Mouse (Mus musculus) layer of hippocampus, adult 2 months (tissue): ENCODE results near the gene Adcy7. TPM values are rescaled to one million over a fixed set of nuclear protein-coding genes. Genes with fewer than 3 reads are reported as not detected.

Experiments used
- DNase-seq, 2 experiments: peaks; one replicate each; pipeline ENCODE4 v3.0.0; 2022; ENCODE audit warnings: low spot score in 2 of 2
- H3K27ac ChIP-seq: fragments of 200-600 bp; 2 replicates; pipeline ENCODE4 v1.8.1; 2022
- H3K4me3 ChIP-seq: fragments of 200-600 bp; 2 replicates; pipeline ENCODE4 v1.8.1; 2022; ENCODE audit warnings: mild to moderate bottlenecking
- CTCF ChIP-seq: fragments of 200-600 bp; conservative IDR thresholded peaks from 2 replicates; pipeline ENCODE4 v1.8.1; 2022; ENCODE audit warnings: antibody characterized with exemption, mild to moderate bottlenecking, moderate library complexity
- total RNA-seq, 2 experiments: library from RNA; stranded (reverse); gene quantifications; 2 replicates each; pipeline ENCODE4 v1.2.3; 2021

Gene Adcy7
- total RNA-seq, 2 experiments from 2014 or later: 2.1 to 2.6 TPM

GRCm38 (mm10) chr8:88283243-88284115 is 11.3 kb downstream of the Adcy7 start:
- Histone ChIP-seq H3K4me3 (no peak overlapping the region), H3K27ac (no peak overlapping the region)
- no peak for TF ChIP-seq CTCF
- no peak for DNase-seq

DNA sequence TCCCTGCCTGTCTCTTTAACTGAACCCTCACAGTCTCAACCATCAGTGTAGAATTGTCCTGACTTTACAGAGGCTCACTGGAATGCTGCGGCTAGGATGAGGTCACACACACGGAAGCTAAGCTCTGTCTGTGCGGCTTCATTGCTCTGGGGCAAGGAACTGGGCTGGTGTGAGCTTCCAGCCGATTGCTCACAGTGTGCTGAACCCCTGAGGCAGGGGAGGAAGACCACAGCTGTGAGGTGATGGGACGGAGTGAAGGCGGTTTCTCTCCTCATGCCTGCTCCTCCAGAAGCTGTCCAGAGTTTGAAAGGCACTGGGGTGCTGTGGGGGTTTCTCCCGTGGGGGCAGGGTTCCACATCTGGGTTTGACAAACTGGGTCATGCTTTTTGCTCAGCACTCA is 12.5 kb downstream of the Adcy7 start:
- Histone ChIP-seq H3K4me3 (no peak overlapping the region), H3K27ac (no peak overlapping the region)
- no peak for TF ChIP-seq CTCF
- no peak for DNase-seq

- TF ChIP-seq CTCF: peak; percentile 37
- no peak overlapping the region for H3K27ac ChIP-seq
- no peak for DNase-seq
- H3K4me3 ChIP-seq: no peak overlapping the region
These were observed 13.5 kb downstream of the Adcy7 start for GRCm38 (mm10) chr8:88285469-88286356.

DNA sequence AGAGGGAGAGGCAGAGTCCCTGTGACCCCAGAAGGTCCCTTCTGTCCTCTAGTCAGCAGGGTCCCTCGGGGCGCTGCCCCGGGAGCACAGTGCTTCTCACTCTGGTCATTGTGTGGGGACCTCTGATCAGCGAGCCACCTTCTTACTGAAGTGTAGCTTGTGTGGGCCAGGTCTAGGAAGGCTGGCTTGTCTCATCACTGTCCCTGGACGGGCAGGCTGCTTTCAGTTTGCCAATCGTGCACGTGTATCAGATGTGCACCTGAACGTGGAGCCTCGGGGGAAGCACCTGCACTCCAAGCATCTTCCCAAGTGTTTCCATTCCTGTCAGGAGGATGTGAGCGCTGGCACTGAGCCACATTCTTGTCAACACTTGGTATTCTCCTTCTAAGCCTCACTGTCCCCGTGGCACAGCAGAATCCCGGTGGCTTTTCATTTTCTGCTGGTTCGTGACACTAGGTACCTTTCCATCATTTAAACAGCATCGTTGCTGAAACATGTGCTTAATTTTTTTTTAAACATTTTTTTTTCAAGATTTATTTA is 14.3 kb downstream of the Adcy7 start:
- no peak for TF ChIP-seq CTCF
- DNase-seq: no peak

DNA sequence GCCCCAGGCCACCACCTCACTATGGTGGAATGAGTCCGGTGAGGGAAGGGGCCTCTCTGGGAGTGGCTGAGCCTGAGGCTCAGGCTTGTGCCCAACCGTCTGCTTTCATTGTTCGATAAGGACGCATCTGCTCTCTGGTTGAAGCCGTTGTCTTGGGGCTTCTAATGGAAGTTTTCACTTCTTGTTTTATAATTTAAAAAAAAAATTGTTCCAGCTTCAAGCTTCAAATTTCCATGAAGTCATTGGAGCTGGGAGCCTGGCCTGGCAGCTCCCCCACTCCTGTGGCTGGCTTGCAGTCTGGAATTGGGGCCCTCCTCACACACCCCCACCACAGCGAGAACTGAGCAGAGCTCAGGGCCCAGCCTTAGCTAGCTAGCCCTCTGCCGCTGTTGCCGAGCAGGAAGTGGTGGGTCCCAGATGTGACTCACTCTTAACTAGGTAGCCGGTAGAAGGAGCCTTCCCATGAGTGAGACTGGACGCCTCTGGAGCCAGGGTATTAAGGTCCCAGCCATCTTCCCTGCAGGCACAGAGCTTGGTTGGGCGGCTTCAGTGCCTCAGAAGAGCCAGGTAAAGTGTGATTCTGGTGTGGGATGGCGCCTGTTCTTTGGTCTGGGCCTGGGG is 16.5 kb downstream of the Adcy7 start:
- H3K4me3 ChIP-seq: no peak overlapping the region
- TF ChIP-seq CTCF: no peak

More for the DNA sequence above, 14.3 kb downstream of the Adcy7 start:
- no peak overlapping the region for H3K27ac ChIP-seq
- no peak overlapping the region for H3K4me3 ChIP-seq

GRCm38 (mm10) chr8:88289901-88290300 is 17.7 kb downstream of the Adcy7 start:
- no peak overlapping the region for H3K27ac ChIP-seq
- TF ChIP-seq CTCF: no peak

More for the DNA sequence above, 16.5 kb downstream of the Adcy7 start:
- no peak overlapping the region for H3K27ac ChIP-seq
- DNase-seq: no peak

GRCm38 (mm10) chr8:88290326-88291304 is 18.4 kb downstream of the Adcy7 start:
- no peak for DNase-seq
- H3K4me3 ChIP-seq: no peak overlapping the region
- H3K27ac ChIP-seq: no peak overlapping the region
- no peak for TF ChIP-seq CTCF

More at GRCm38 (mm10) chr8:88289901-88290300, 17.7 kb downstream of the Adcy7 start:
- no peak overlapping the region for H3K4me3 ChIP-seq
- DNase-seq: no peak

- TF ChIP-seq CTCF: no peak
- Histone ChIP-seq H3K4me3 (no peak overlapping the region), H3K27ac (no peak overlapping the region)
- DNase-seq: no peak
These were observed 19.1 kb downstream of the Adcy7 start for GRCm38 (mm10) chr8:88291305-88291690.

DNA sequence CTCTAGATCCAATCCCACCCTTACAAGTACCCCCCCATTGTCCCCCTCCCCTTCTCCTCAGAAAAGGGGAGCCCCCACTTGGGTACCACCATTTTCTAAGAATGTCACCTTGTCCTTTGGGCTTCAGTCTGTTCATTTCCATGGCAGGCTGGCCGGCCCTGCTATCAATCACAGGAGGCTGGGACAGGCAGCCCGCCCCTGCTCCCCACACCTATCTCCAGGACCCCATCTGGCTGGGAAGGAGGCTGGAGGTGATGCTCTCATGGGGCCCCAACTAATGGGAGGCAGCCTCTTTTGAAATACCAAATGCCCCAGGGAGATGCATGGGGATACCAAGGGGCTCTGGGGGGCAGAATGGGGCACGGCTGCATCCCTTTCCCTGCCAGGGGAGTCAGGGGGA is 20.7 kb downstream of the Adcy7 start:
- no peak for DNase-seq
- TF ChIP-seq CTCF: no peak
- Histone ChIP-seq H3K4me3 (no peak overlapping the region), H3K27ac (no peak overlapping the region)

- DNase-seq: no peak
- H3K4me3 ChIP-seq: no peak overlapping the region
- no peak for TF ChIP-seq CTCF
- no peak overlapping the region for H3K27ac ChIP-seq
These were observed 21.6 kb downstream of the Adcy7 start for GRCm38 (mm10) chr8:88293590-88294356.

GRCm38 (mm10) chr8:88294977-88295376 is 22.8 kb downstream of the Adcy7 start:
- DNase-seq: no peak
- no peak overlapping the region for H3K4me3 ChIP-seq
- H3K27ac ChIP-seq: no peak overlapping the region
- TF ChIP-seq CTCF: no peak
